Mouse (Mus musculus): ENCODE data around the gene Sh3bgrl3.

DNA sequence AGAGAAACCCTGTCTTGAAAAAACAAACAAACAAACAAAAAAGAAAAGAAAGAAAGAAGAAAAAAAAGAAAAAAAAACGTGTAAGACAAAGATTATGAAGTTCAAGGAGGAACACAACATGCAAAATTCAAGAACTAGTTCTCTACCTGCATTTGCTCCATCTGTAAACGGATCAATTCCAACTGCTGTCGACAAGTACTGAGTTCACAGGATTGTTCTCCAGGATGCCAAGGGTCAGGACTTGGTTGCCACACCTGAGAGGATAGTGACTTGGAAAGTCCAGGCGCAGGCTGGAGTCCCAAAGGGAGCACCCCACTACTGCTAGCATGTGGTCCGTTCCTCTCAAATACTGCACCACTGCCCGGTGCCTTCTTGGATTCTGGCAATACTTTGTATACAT lies 26.9 kb upstream of the Sh3bgrl3 start:
- no peak for TF ChIP-seq POLR2A (IDR thresholded peaks at IDR 0.05; ENCODE audit: insufficient read length, low read depth)
- TF ChIP-seq USF1 (IDR thresholded peaks at IDR 0.05; ENCODE audit: low read depth), result no peak
- no peak for TF ChIP-seq CEBPB (IDR thresholded peaks at IDR 0.05; ENCODE audit: insufficient read depth, poor library complexity, severe bottlenecking)
- TF ChIP-seq POLR2AphosphoS2 (IDR thresholded peaks at IDR 0.05; ENCODE audit: insufficient read length, low read depth), result no peak
- TF ChIP-seq MYOG (IDR thresholded peaks at IDR 0.05; ENCODE audit: control insufficient read depth in 1 of 3, insufficient read depth in 1 of 3, insufficient read length in 2 of 3, low read depth in 2 of 3), result no peak
- no peak for TF ChIP-seq TCF3 (IDR thresholded peaks at IDR 0.05; ENCODE audit: insufficient read length, low read depth)
- TF ChIP-seq MYOD1 (IDR thresholded peaks at IDR 0.05; ENCODE audit: control insufficient read depth in 1 of 3, insufficient read length in 2 of 3, low read depth in 2 of 3), result no peak
- TF ChIP-seq MAX (IDR thresholded peaks at IDR 0.05; ENCODE audit: low read depth), result no peak

All from myocyte (in vitro differentiated cells).